Mouse (Mus musculus) heart, embryonic 15.5 days (tissue): ENCODE data around the gene Fntb. TPM values are rescaled to one million over a fixed set of nuclear protein-coding genes. Genes with fewer than 3 reads are reported as not detected.
A peak's percentile ranks its signal among the peaks of the same experiment; 100 is the strongest.

Experiments used
- ATAC-seq: fragments of 200-750 bp; cut with Nextera tagmentation; replicated peaks from 2 replicates; pipeline ENCODE4 v1.8.0; 2017; ENCODE audit warnings: low read depth, moderate TSS enrichment; ENCODE audit not compliant: insufficient number of reproducible peaks, insufficient read depth, low FRiP score
- H3K27ac ChIP-seq: fragments of 300-500 bp; sonication (generic); 2 replicates; pipeline ENCODE4 v1.5.1; 2015; ENCODE audit warnings: mild to moderate bottlenecking, inconsistent platforms
- H3K27me3 ChIP-seq: fragments of 300-500 bp; sonication (generic); 2 replicates; pipeline ENCODE4 v1.6.1; 2015; ENCODE audit warnings: inconsistent platforms
- H3K36me3 ChIP-seq: fragments of 300-500 bp; sonication (generic); 2 replicates; pipeline ENCODE4 v1.6.1; 2015; ENCODE audit warnings: mild to moderate bottlenecking, inconsistent platforms
- H3K4me1 ChIP-seq: fragments of 300-500 bp; sonication (generic); replicated peaks from 2 replicates; pipeline ENCODE4 v1.6.1; 2015; ENCODE audit warnings: inconsistent platforms
- H3K4me2 ChIP-seq: fragments of 300-500 bp; sonication (generic); 2 replicates; pipeline ENCODE4 v1.6.1; 2015; ENCODE audit warnings: inconsistent platforms, mild to moderate bottlenecking, moderate library complexity
- H3K4me3 ChIP-seq: fragments of 300-500 bp; sonication (generic); 2 replicates; pipeline ENCODE4 v1.5.1; 2015; ENCODE audit warnings: mild to moderate bottlenecking, inconsistent platforms
- H3K9ac ChIP-seq: fragments of 300-500 bp; sonication (generic); 2 replicates; pipeline ENCODE4 v1.6.1; 2015; ENCODE audit warnings: mild to moderate bottlenecking, inconsistent platforms
- H3K9me3 ChIP-seq: fragments of 300-500 bp; sonication (generic); replicated peaks from 2 replicates; pipeline ENCODE4 v1.6.1; 2016; ENCODE audit warnings: inconsistent platforms
- WGBS: fragments of 180-500 bp; shearing (Covaris S2); methylation state at CpG from one replicate; pipeline ENCODE4 v1.1.7; 2015; ENCODE audit warnings: mixed read lengths; 5-methylcytosine and 5-hydroxymethylcytosine counted together
- polyA plus RNA-seq: library from polyadenylated mRNA; unstranded; fragments of >200 nt; fragmentation: Nextera tagmentation; extraction: Ambion mirVana; gene quantifications from 2 replicates; pipeline ENCODE4 v1.2.1, GENCODE M21; 2015

Fntb gene
- polyA plus RNA-seq, 1 experiment from 2014 or later: 20.8 TPM

DNA sequence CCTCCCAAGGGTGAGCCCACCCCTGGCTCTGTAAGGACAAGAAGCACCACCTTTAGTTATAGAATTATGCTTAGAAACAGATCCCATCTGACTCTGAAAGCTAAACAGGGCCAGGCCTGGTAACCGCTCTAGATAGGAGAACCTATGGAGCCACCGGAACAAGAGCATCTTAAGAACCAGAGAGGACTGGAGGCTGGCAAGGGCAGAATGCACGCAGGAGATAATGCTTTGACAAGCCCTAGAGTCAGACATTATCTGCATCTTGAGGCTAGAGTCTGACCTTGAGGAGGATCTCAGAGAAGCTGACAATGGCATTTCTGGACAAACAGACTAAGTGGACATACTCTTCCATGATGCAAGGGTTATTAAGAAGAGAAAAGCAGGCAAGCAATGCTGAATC is 182.1 kb downstream of the Fntb start:
- H3K27ac ChIP-seq: no peak overlapping the region
- no peak overlapping the region for H3K4me3 ChIP-seq
- H3K9me3 ChIP-seq: no peaks in the 10 kb centered on the region
- no peak overlapping the region for H3K9ac ChIP-seq
- H3K27me3 ChIP-seq: no peaks in the 10 kb centered on the region
- H3K36me3 ChIP-seq: peaks cover 58% of the 10 kb centered on the region
- 92% methylated on average over 3 of the region's 3 CpGs for WGBS
- no peak for ATAC-seq
- H3K4me1 ChIP-seq: no peaks in the 10 kb centered on the region; the same call in 1 of the 2 replicates
- no peak overlapping the region for H3K4me2 ChIP-seq

- WGBS: 75% methylated on average over 2 of the region's 2 CpGs
- H3K4me1 ChIP-seq: no peaks in the 10 kb centered on the region; the same call in 1 of the 2 replicates
- no peak overlapping the region for H3K27ac ChIP-seq
- no peak overlapping the region for H3K4me3 ChIP-seq
- H3K4me2 ChIP-seq: no peak overlapping the region
- no peaks in the 10 kb centered on the region for H3K27me3 ChIP-seq
- H3K36me3 ChIP-seq: peaks cover 65% of the 10 kb centered on the region
- ATAC-seq: no peak
- H3K9ac ChIP-seq: no peak overlapping the region
- H3K9me3 ChIP-seq: no peaks in the 10 kb centered on the region
Observed at GRCm38 (mm10) chr12:76948185-76948584, 182.8 kb downstream of the Fntb start.

DNA sequence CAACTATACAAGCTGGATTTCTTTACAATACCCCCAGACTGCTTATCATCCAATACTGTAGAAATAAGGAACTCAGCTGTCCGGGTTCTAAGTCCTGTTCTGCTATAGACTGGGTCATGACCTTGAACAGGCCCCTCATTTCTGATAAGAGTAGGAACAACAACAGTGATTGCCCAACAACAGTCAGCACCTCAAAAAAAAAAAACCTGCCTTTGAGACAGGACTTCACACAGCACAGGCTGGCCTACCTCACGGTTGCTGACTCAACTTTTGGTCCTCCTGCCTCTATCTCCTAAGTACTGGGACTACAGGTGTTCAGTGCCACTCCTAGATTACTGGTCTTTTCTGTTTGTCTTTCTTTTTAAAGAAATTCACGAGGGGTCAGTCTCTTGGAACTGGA is 183.4 kb downstream of the Fntb start:
- H3K4me2 ChIP-seq: no peak overlapping the region
- H3K27ac ChIP-seq: no peak overlapping the region
- no peaks in the 10 kb centered on the region for H3K9me3 ChIP-seq
- H3K9ac ChIP-seq: no peak overlapping the region
- H3K4me1 ChIP-seq: no peaks in the 10 kb centered on the region; the same call in 1 of the 2 replicates
- ATAC-seq: no peak
- H3K36me3 ChIP-seq: peaks cover 68% of the 10 kb centered on the region
- no peaks in the 10 kb centered on the region for H3K27me3 ChIP-seq
- 31% methylated on average over 3 of the region's 3 CpGs for WGBS
- H3K4me3 ChIP-seq: no peak overlapping the region

GRCm38 (mm10) chr12:76950330-76950729 is 184.9 kb downstream of the Fntb start:
- 83% methylated on average over 5 of the region's 5 CpGs for WGBS
- no peaks in the 10 kb centered on the region for H3K9me3 ChIP-seq
- ATAC-seq: no peak
- peaks cover 56% of the 10 kb centered on the region for H3K36me3 ChIP-seq
- no peak overlapping the region for H3K4me3 ChIP-seq
- no peak overlapping the region for H3K27ac ChIP-seq
- H3K4me1 ChIP-seq: peaks cover 9% of the 10 kb centered on the region
- H3K4me2 ChIP-seq: no peak overlapping the region
- H3K27me3 ChIP-seq: no peaks in the 10 kb centered on the region
- H3K9ac ChIP-seq: no peak overlapping the region

DNA sequence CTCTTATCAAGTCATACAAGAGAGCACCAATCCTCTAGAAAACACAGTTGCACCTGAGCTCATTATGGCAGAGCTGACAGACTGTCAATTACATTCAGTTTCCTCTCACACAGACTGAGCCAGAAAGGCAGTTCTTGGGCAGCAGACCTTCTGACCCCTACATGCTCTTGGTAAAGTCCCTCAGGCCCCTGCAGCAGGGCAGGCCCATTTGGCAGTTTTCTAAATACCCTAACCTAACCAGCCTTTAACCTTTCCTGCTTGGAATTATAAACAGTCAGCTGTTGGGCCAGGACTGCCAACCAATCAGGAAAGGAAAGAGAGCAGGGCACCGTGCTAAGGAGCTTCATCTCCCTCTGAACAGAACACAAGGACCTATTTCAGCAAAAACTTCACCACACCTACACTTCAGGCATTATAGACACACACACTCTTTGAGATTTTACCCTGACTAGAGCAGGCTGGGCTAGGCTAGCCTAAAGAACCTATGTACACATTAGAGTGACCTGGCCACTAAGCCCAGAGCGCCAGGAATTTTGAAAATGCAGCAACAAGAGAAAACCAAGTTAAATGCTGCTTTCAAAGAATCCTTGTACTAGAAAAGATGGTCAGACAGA is 188.5 kb downstream of the Fntb start:
- Histone ChIP-seq H3K4me3 (no peak overlapping the region), H3K36me3 (peaks cover 35% of the 10 kb centered on the region), H3K4me2 (no peak overlapping the region), H3K9ac (no peak overlapping the region), H3K4me1 (peaks cover 13% of the 10 kb centered on the region), H3K9me3 (no peaks in the 10 kb centered on the region), H3K27me3 (no peaks in the 10 kb centered on the region), H3K27ac (no peak overlapping the region)
- ATAC-seq: no peak
- 82% methylated on average over 2 of the region's 2 CpGs for WGBS

GRCm38 (mm10) chr12:76954698-76955423 is 189.5 kb downstream of the Fntb start:
- peak overlapping the region; percentile 50 for H3K27ac ChIP-seq
- H3K4me3 ChIP-seq: no peak overlapping the region
- H3K4me2 ChIP-seq: no peak overlapping the region
- H3K4me1 ChIP-seq: peaks cover 13% of the 10 kb centered on the region
- no peaks in the 10 kb centered on the region for H3K27me3 ChIP-seq
- peaks cover 35% of the 10 kb centered on the region for H3K36me3 ChIP-seq
- ATAC-seq: peak; percentile 35; the same call in 1 of the 2 replicates
- 51% methylated on average over 10 of the region's 10 CpGs for WGBS
- H3K9ac ChIP-seq: no peak overlapping the region
- H3K9me3 ChIP-seq: no peaks in the 10 kb centered on the region

- no peak overlapping the region for H3K4me3 ChIP-seq
- 67% methylated on average over 5 of the region's 5 CpGs for WGBS
- 0 out of 2 replicates have a peak overlapping the region, but pooled peaks have one; percentile 6 for H3K4me2 ChIP-seq
- H3K9me3 ChIP-seq: no peaks in the 10 kb centered on the region
- H3K4me1 ChIP-seq: peaks cover 27% of the 10 kb centered on the region
- no peak overlapping the region for H3K9ac ChIP-seq
- no peak overlapping the region for H3K27ac ChIP-seq
- H3K27me3 ChIP-seq: no peaks in the 10 kb centered on the region
- H3K36me3 ChIP-seq: peaks cover 12% of the 10 kb centered on the region
- no peak for ATAC-seq
Observed at GRCm38 (mm10) chr12:76957688-76958087, 192.3 kb downstream of the Fntb start.

DNA sequence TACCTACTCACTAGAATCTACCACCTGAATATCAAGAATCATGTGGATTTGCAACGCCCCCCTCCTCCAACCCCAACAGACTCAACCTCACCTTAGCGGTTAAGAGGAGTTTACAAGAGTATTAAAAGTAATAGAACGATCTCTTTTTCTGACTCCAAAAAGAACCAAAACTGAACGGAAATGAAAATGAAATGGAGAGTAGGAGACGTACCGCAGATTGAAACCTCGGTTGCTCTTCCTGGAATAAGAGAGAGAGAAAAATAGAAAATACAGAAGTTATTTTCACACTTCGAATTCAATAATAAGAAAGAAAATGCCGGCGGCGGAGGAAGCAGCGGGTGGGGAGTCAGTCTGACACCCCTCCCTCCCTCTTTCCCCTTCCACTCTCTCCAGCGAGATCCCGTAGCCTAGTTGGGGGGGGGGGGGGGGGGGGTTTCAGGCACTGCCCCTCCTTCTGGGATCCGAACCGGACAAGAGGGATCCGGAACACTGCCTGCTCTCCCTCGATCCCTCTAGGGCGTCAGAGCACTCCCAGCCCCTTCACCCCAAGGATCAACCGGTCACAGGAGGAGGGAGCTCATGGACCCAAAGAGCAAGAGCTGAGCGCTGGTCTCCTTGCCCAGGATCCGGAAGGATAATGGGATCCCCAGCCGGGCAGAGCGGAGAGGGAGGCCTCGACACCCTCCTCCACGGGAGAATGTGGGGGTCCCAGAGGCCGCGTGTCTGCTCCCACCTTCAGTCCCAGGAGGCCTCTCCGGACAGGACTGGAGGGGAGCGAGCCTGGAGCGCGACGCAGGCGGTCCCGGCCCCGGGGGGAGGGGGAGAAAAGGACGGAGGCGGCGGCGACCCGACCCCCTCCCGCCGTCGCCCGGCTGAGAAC is 195.9 kb downstream of the Fntb start:
- peak overlapping the region; percentile 88 for H3K4me2 ChIP-seq
- H3K27me3 ChIP-seq: no peaks in the 10 kb centered on the region
- H3K4me3 ChIP-seq: peak overlapping the region; percentile 93
- H3K36me3 ChIP-seq: no peaks in the 10 kb centered on the region
- WGBS: 4% methylated on average over 44 of the region's 45 CpGs
- peak overlapping the region; percentile 73 for H3K27ac ChIP-seq
- H3K4me1 ChIP-seq: peaks cover 18% of the 10 kb centered on the region
- no peaks in the 10 kb centered on the region for H3K9me3 ChIP-seq
- ATAC-seq: peak; percentile 27
- H3K9ac ChIP-seq: peak overlapping the region; percentile 89

- peak within 1 kb of the TSS; percentile 89 for H3K9ac ChIP-seq
- H3K4me3 ChIP-seq: peak within 1 kb of the TSS; percentile 93
- peak within 1 kb of the TSS; percentile 88 for H3K4me2 ChIP-seq
- H3K36me3 ChIP-seq: no peaks in the 10 kb centered on the region
- no peaks in the 10 kb centered on the region for H3K27me3 ChIP-seq
- under 1% methylated on average over 72 of the region's 73 CpGs for WGBS
- ATAC-seq: peak; percentile 98
- H3K4me1 ChIP-seq: peaks cover 18% of the 10 kb centered on the region
- no peaks in the 10 kb centered on the region for H3K9me3 ChIP-seq
- peak within 1 kb of the TSS; percentile 73 for H3K27ac ChIP-seq
Observed at GRCm38 (mm10) chr12:76961932-76962891, 196.8 kb downstream of the Fntb start, which contains the start of gene Max. TSS of gene Max (minus strand) at chr12:76962201.

- H3K9me3 ChIP-seq: no peaks in the 10 kb centered on the region
- H3K27ac ChIP-seq: no peak overlapping the region
- no peaks in the 10 kb centered on the region for H3K27me3 ChIP-seq
- WGBS: 30% methylated on average over 5 of the region's 5 CpGs
- no peak overlapping the region for H3K9ac ChIP-seq
- no peak for ATAC-seq
- no peak overlapping the region for H3K4me3 ChIP-seq
- H3K4me2 ChIP-seq: no peak overlapping the region
- H3K4me1 ChIP-seq: peaks cover 16% of the 10 kb centered on the region
- no peaks in the 10 kb centered on the region for H3K36me3 ChIP-seq
Observed at GRCm38 (mm10) chr12:76965089-76965488, 199.7 kb downstream of the Fntb start.
